Mouse (Mus musculus) ES-Bruce4 (cell line): ENCODE measurements around the gene Ppil2. TPM values are rescaled to one million over a fixed set of nuclear protein-coding genes. Genes with fewer than 3 reads are reported as not detected.

Experiments
- H3K27ac ChIP-seq: 2 replicates; pipeline ENCODE4 v1.5.1; 2012; ENCODE audit warnings: low read length, inconsistent platforms; ENCODE audit not compliant: insufficient read depth
- H3K27me3 ChIP-seq: 2 replicates; pipeline ENCODE4 v1.6.1; 2012; ENCODE audit warnings: mild to moderate bottlenecking, low read length, inconsistent platforms; ENCODE audit not compliant: control insufficient read depth, poor library complexity, insufficient read depth, severe bottlenecking
- H3K36me3 ChIP-seq: 2 replicates; pipeline ENCODE4 v1.6.1; 2012; ENCODE audit warnings: inconsistent platforms, mild to moderate bottlenecking, low read length, moderate library complexity; ENCODE audit not compliant: control insufficient read depth, poor library complexity, insufficient read depth, severe bottlenecking
- H3K4me1 ChIP-seq: one replicate; pipeline ENCODE4 v1.8.1; 2011; ENCODE audit warnings: low read length; ENCODE audit not compliant: control insufficient read depth, insufficient read depth
- H3K4me3 ChIP-seq: 2 replicates; pipeline ENCODE4 v1.5.1; 2011; ENCODE audit warnings: low read depth, mild to moderate bottlenecking, low read length
- H3K9ac ChIP-seq: 2 replicates; pipeline ENCODE4 v1.6.1; 2012; ENCODE audit warnings: low read depth, mild to moderate bottlenecking, inconsistent platforms; ENCODE audit not compliant: poor library complexity, severe bottlenecking
- H3K9me3 ChIP-seq: replicated peaks from 2 replicates; pipeline ENCODE4 v1.6.1; 2012; ENCODE audit warnings: mild to moderate bottlenecking, low read length, inconsistent platforms; ENCODE audit not compliant: control insufficient read depth, poor library complexity, insufficient read depth, severe bottlenecking
- CTCF ChIP-seq: IDR thresholded peaks from one replicate; pipeline ENCODE4 v1.8.1; 2011; ENCODE audit warnings: low read depth, low read length
- EP300 ChIP-seq: IDR thresholded peaks from 2 replicates; pipeline ENCODE4 v1.6.1; 2011; ENCODE audit warnings: low read depth, low read length; ENCODE audit not compliant: insufficient read depth
- POLR2A ChIP-seq: IDR thresholded peaks from one replicate; pipeline ENCODE4 v1.8.1; 2011; ENCODE audit warnings: low read length; ENCODE audit not compliant: insufficient read depth
- polyA plus RNA-seq: library from polyadenylated mRNA; stranded (reverse); fragments of >200 nt; gene quantifications from 2 replicates; pipeline ENCODE4 v1.2.4, GENCODE M21; 2011; ENCODE audit warnings: low read depth; ENCODE audit not compliant: missing spikeins, insufficient read depth, insufficient read length

The Ppil2 gene
- polyA plus RNA-seq, 1 experiment, result 139 TPM

GRCm38 (mm10) chr16:17117309-17117799 lies 6.3 kb upstream of the Ppil2 start:
- peaks cover 2% of the 10 kb centered on the region for H3K4me1 ChIP-seq
- no peak overlapping the region for H3K27ac ChIP-seq
- no peaks in the 10 kb centered on the region for H3K9me3 ChIP-seq
- H3K27me3 ChIP-seq, result no peaks in the 10 kb centered on the region
- no peak for TF ChIP-seq EP300
- TF ChIP-seq POLR2A, result no peak
- no peak for TF ChIP-seq CTCF
- no peak overlapping the region for H3K4me3 ChIP-seq
- H3K9ac ChIP-seq, result no peak overlapping the region
- H3K36me3 ChIP-seq, result peaks cover 51% of the 10 kb centered on the region

- Histone ChIP-seq H3K27me3 (no peaks in the 10 kb centered on the region), H3K36me3 (peaks cover 19% of the 10 kb centered on the region), H3K9ac (no peak overlapping the region), H3K27ac (no peak overlapping the region), H3K9me3 (no peaks in the 10 kb centered on the region), H3K4me3 (no peak overlapping the region), H3K4me1 (no peaks in the 10 kb centered on the region)
- TF ChIP-seq POLR2A, result no peak
- no peak for TF ChIP-seq CTCF
- no peak for TF ChIP-seq EP300
Measured at GRCm38 (mm10) chr16:17104600-17104999, 6.5 kb downstream of the Ppil2 start.

- no peak for TF ChIP-seq EP300
- no peak for TF ChIP-seq POLR2A
- no peak for TF ChIP-seq CTCF
- Histone ChIP-seq H3K27ac (no peak overlapping the region), H3K9me3 (no peaks in the 10 kb centered on the region), H3K4me1 (no peaks in the 10 kb centered on the region), H3K27me3 (no peaks in the 10 kb centered on the region), H3K4me3 (no peak overlapping the region), H3K36me3 (peaks cover 20% of the 10 kb centered on the region), H3K9ac (no peak overlapping the region)
Measured at GRCm38 (mm10) chr16:17102630-17103220, 8.3 kb downstream of the Ppil2 start.

GRCm38 (mm10) chr16:17096938-17097337 lies 14.1 kb downstream of the Ppil2 start:
- Histone ChIP-seq H3K27ac (no peak overlapping the region), H3K4me1 (no peaks in the 10 kb centered on the region), H3K4me3 (no peak overlapping the region), H3K9me3 (no peaks in the 10 kb centered on the region), H3K27me3 (no peaks in the 10 kb centered on the region), H3K36me3 (peaks cover 28% of the 10 kb centered on the region), H3K9ac (no peak overlapping the region)
- no peak for TF ChIP-seq EP300
- TF ChIP-seq CTCF, result no peak
- no peak for TF ChIP-seq POLR2A

GRCm38 (mm10) chr16:17088346-17088745 lies 22.7 kb downstream of the Ppil2 start:
- H3K9ac ChIP-seq, result no peak overlapping the region
- peaks cover 26% of the 10 kb centered on the region for H3K36me3 ChIP-seq
- H3K27ac ChIP-seq, result no peak overlapping the region
- no peak for TF ChIP-seq POLR2A
- H3K4me3 ChIP-seq, result no peak overlapping the region
- no peaks in the 10 kb centered on the region for H3K27me3 ChIP-seq
- H3K4me1 ChIP-seq, result no peaks in the 10 kb centered on the region
- no peaks in the 10 kb centered on the region for H3K9me3 ChIP-seq

GRCm38 (mm10) chr16:17086669-17087193 lies 24.3 kb downstream of the Ppil2 start:
- H3K36me3 ChIP-seq, result peaks cover 23% of the 10 kb centered on the region
- H3K27ac ChIP-seq, result no peak overlapping the region
- H3K9ac ChIP-seq, result no peak overlapping the region
- no peaks in the 10 kb centered on the region for H3K27me3 ChIP-seq
- no peaks in the 10 kb centered on the region for H3K9me3 ChIP-seq
- H3K4me3 ChIP-seq, result no peak overlapping the region
- no peak for TF ChIP-seq CTCF
- TF ChIP-seq POLR2A, result no peak
- no peak for TF ChIP-seq EP300
- no peaks in the 10 kb centered on the region for H3K4me1 ChIP-seq
